Mouse (Mus musculus) erythroblast, embryonic 14.5 days (primary cell): ENCODE results near the gene Trib3.

ENCODE experiments used
- GATA1 ChIP-seq: IDR thresholded peaks from 2 replicates; pipeline ENCODE4 v1.6.1; 2012; ENCODE audit warnings: low read length, inconsistent platforms, mixed read lengths
- TAL1 ChIP-seq: IDR thresholded peaks from 3 replicates; pipeline ENCODE4 v1.6.1; 2012; ENCODE audit warnings: low read length, inconsistent platforms, mixed read lengths

- TF ChIP-seq GATA1 (no peak), TAL1 (no peak)
These were observed 32.0 kb upstream of the Trib3 start for GRCm38 (mm10) chr2:152375652-152376344.
